Mouse (Mus musculus) intestine, embryonic 16.5 days (tissue): Measurements from ENCODE around the gene Atn1. TPM values are rescaled to one million over a fixed set of nuclear protein-coding genes. Genes with fewer than 3 reads are reported as not detected.

Experiments used
- ATAC-seq: fragments of 200-750 bp; cut with Nextera tagmentation; 2 replicates; pipeline ENCODE4 v1.8.0; 2017; ENCODE audit warnings: moderate TSS enrichment, moderate library complexity
- H3K27ac ChIP-seq: fragments of 300-500 bp; sonication (generic); 2 replicates; pipeline ENCODE4 v1.5.1; 2014; ENCODE audit warnings: mild to moderate bottlenecking, low read length
- H3K27me3 ChIP-seq: fragments of 300-500 bp; sonication (generic); replicated peaks from 2 replicates; pipeline ENCODE4 v1.6.1; 2014; ENCODE audit warnings: low read length, control low read depth, mixed read lengths; ENCODE audit not compliant: control insufficient read depth, insufficient read depth
- H3K36me3 ChIP-seq: fragments of 300-500 bp; sonication (generic); 2 replicates; pipeline ENCODE4 v1.6.1; 2014; ENCODE audit warnings: low read length, control low read depth; ENCODE audit not compliant: control insufficient read depth, insufficient read depth
- H3K4me1 ChIP-seq: fragments of 300-500 bp; sonication (generic); 2 replicates; pipeline ENCODE4 v1.6.1; 2014; ENCODE audit warnings: low read length, control low read depth, mixed read lengths; ENCODE audit not compliant: control insufficient read depth, insufficient read depth
- H3K4me2 ChIP-seq: fragments of 300-500 bp; sonication (generic); 2 replicates; pipeline ENCODE4 v1.6.1; 2014; ENCODE audit warnings: low read depth, low read length, control low read depth
- H3K4me3 ChIP-seq: fragments of 300-500 bp; sonication (generic); 2 replicates; pipeline ENCODE4 v1.5.1; 2014; ENCODE audit warnings: mild to moderate bottlenecking, low read length
- H3K9ac ChIP-seq: fragments of 300-500 bp; sonication (generic); 2 replicates; pipeline ENCODE4 v1.6.1; 2014; ENCODE audit warnings: low read depth, low read length
- H3K9me3 ChIP-seq: fragments of 300-500 bp; sonication (generic); 2 replicates; pipeline ENCODE4 v1.6.1; 2016; ENCODE audit warnings: low read length, control low read depth; ENCODE audit not compliant: control insufficient read depth
- WGBS: fragments of 180-500 bp; shearing (Covaris S2); extraction: QIAGEN DNeasy Blood & Tissue Kit; methylation state at CpG from one replicate; pipeline ENCODE4 v1.1.7; 2014; 5-methylcytosine and 5-hydroxymethylcytosine counted together
- microRNA counts: library from miRNA; unstranded; fragments of <30 nt; microRNA quantifications from one replicate; lab custom pipeline; 2016
- microRNA-seq: library from miRNA; unstranded; fragments of <30 nt; microRNA quantifications from one replicate; pipeline ENCODE4, GENCODE M21; 2016
- polyA plus RNA-seq: library from polyadenylated mRNA; unstranded; fragments of >200 nt; fragmentation: Nextera tagmentation; extraction: Ambion mirVana; gene quantifications from 2 replicates; pipeline ENCODE4 v1.2.1, GENCODE M21; 2015

The Atn1 gene
- polyA plus RNA-seq, 1 experiment from 2014 or later = 8.3 TPM

GRCm38 (mm10) chr6:124698751-124699150 lies 57.6 kb downstream of the Atn1 start:
- H3K4me1 ChIP-seq = peaks cover 11% of the 10 kb centered on the region
- H3K9me3 ChIP-seq = no peaks in the 10 kb centered on the region
- no peak overlapping the region for H3K9ac ChIP-seq
- H3K27me3 ChIP-seq = no peaks in the 10 kb centered on the region
- WGBS = 73% methylated on average over 6 of the region's 6 CpGs
- no peak overlapping the region for H3K27ac ChIP-seq
- H3K4me2 ChIP-seq = no peak overlapping the region
- ATAC-seq = no peak
- H3K36me3 ChIP-seq = peaks cover 15% of the 10 kb centered on the region; the same call in 1 of the 2 replicates
- H3K4me3 ChIP-seq = no peak overlapping the region

DNA sequence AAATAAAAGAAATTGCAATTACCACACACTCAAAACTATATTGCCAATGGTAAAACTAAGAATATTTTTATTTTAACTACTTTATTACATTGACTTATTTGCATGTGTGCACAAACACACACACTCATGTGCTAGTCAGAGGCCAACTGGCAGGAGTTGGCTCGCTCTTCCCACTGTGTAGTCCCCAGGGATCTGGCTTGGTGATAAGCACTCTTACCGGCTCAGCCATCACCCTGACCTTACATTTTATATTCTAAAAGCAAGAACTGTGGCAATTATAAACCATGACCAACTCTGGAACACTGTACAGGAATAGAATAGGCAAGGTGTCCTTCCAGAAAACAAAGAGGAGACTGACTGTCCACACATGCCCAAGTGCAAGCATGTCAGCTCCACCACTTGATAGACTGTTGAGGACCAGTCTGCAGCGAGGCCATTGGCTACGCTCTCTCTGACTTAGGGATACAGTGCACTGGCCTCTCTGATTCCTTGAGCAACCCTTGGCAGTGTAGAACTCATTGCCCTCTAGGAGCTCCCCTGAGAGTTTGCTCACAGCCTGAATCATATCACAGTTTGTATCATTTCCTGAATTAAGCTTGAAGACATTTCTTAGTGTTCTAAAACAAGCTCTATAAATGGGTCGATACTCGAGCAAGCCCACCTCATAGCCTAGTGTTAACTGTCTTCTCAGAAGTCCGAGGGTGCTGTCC lies 59.7 kb downstream of the Atn1 start:
- H3K9me3 ChIP-seq = no peaks in the 10 kb centered on the region
- no peak overlapping the region for H3K27ac ChIP-seq
- H3K9ac ChIP-seq = no peak overlapping the region
- WGBS = 89% methylated on average over 7 of the region's 7 CpGs
- no peak overlapping the region for H3K4me2 ChIP-seq
- no peaks in the 10 kb centered on the region for H3K36me3 ChIP-seq
- H3K4me1 ChIP-seq = peaks cover 23% of the 10 kb centered on the region
- no peaks in the 10 kb centered on the region for H3K27me3 ChIP-seq
- H3K4me3 ChIP-seq = no peak overlapping the region
- ATAC-seq = no peak

GRCm38 (mm10) chr6:124694166-124694955 lies 62.0 kb downstream of the Atn1 start:
- WGBS = 69% methylated on average over 15 of the region's 15 CpGs
- Histone ChIP-seq H3K4me1 (peaks cover 23% of the 10 kb centered on the region), H3K9ac (peak overlapping the region; percentile 49), H3K27me3 (no peaks in the 10 kb centered on the region), H3K4me2 (no peak overlapping the region), H3K9me3 (no peaks in the 10 kb centered on the region), H3K36me3 (no peaks in the 10 kb centered on the region), H3K4me3 (no peak overlapping the region), H3K27ac (peak overlapping the region; percentile 82)
- ATAC-seq = peak; percentile 68

GRCm38 (mm10) chr6:124693243-124693981 lies 62.9 kb downstream of the Atn1 start:
- peak; percentile 80 for ATAC-seq
- 0 out of 2 replicates have a peak overlapping the region, but pooled peaks have one; percentile 49 for H3K9ac ChIP-seq
- 50% methylated on average over 15 of the region's 15 CpGs for WGBS

More at GRCm38 (mm10) chr6:124693243-124693981, 62.9 kb downstream of the Atn1 start:
- no peaks in the 10 kb centered on the region for H3K27me3 ChIP-seq
- H3K4me1 ChIP-seq = peaks cover 23% of the 10 kb centered on the region
- H3K9me3 ChIP-seq = no peaks in the 10 kb centered on the region
- H3K4me2 ChIP-seq = no peak overlapping the region
- H3K4me3 ChIP-seq = no peak overlapping the region
- H3K27ac ChIP-seq = peak overlapping the region; percentile 82
- no peaks in the 10 kb centered on the region for H3K36me3 ChIP-seq

MicroRNA genes within 50 kb of the gene (microRNA counts, 519-probe panel; counts per million panel counts)
- microRNA mmu-miR-141 (lab: Ali Mortazavi, UCI) (3,325 counts per million, percentile 85 among the panel's probes with 10 or more counts), microRNA mmu-miR-200c (lab: Ali Mortazavi, UCI) (3,867 counts per million, percentile 95 among the panel's probes with 10 or more counts)

Small RNA genes within 50 kb of the gene (microRNA-seq; reads per million reads assigned to microRNA genes)
- gene Mir141 (4,858 reads per million, percentile 88 among the genes with 10 or more reads in this experiment), gene Mir200c (24,441 reads per million, percentile 97 among the genes with 10 or more reads in this experiment)

Other genes starting within 250 kb of the Atn1 start
- gene C1ra, start 244.1 kb downstream of the Atn1 start, polyA plus RNA-seq = 5.1 TPM in 2 replicates
- 6.3 and 6.6 TPM in 2 replicates for gene C1s1, start 214.2 kb downstream of the Atn1 start, polyA plus RNA-seq
- not detected in 2 replicates for gene C1rb, start 186.2 kb downstream of the Atn1 start, polyA plus RNA-seq
- gene C1s2, start 120.4 kb downstream of the Atn1 start, polyA plus RNA-seq = 0.06 TPM in 1 of 2 replicates, not detected in the other
- 195 and 219 TPM in 2 replicates for gene Lpcat3, start 93.5 kb downstream of the Atn1 start, polyA plus RNA-seq
- gene Emg1, start 44.3 kb downstream of the Atn1 start, polyA plus RNA-seq = 202 and 222 TPM in 2 replicates
- 471 and 489 TPM in 2 replicates for gene Phb2, start 44.2 kb downstream of the Atn1 start, polyA plus RNA-seq
- gene Ptpn6, start 17.8 kb downstream of the Atn1 start, polyA plus RNA-seq = 20.4 and 22.5 TPM in 2 replicates
- gene Grcc10, start 15.2 kb downstream of the Atn1 start, polyA plus RNA-seq = 309 and 334 TPM in 2 replicates
- not detected in 2 replicates for gene Gm45234, start 503 bp downstream of the Atn1 start, polyA plus RNA-seq
- gene Eno2, start 13.1 kb upstream of the Atn1 start, polyA plus RNA-seq = 7.1 and 7.9 TPM in 2 replicates
- gene Lrrc23, start 23.2 kb upstream of the Atn1 start, polyA plus RNA-seq = 0.18 and 0.26 TPM in 2 replicates
- gene Spsb2, start 52.1 kb upstream of the Atn1 start, polyA plus RNA-seq = 25.7 and 31.7 TPM in 2 replicates
- 1,250 and 1,271 TPM in 2 replicates for gene Tpi1, start 57.8 kb upstream of the Atn1 start, polyA plus RNA-seq
- gene Usp5, start 73.0 kb upstream of the Atn1 start, polyA plus RNA-seq = 106 and 117 TPM in 2 replicates
- 153 and 183 TPM in 2 replicates for gene Cdca3, start 73.0 kb upstream of the Atn1 start, polyA plus RNA-seq
- gene Gnb3, start 83.8 kb upstream of the Atn1 start, polyA plus RNA-seq = 0.70 and 1.7 TPM in 2 replicates
- 5.6 and 7.2 TPM in 2 replicates for gene P3h3, start 101.2 kb upstream of the Atn1 start, polyA plus RNA-seq
- 0.75 and 0.77 TPM in 2 replicates for gene Gpr162, start 107.5 kb upstream of the Atn1 start, polyA plus RNA-seq
- gene Cd4, start 131.7 kb upstream of the Atn1 start, polyA plus RNA-seq = 0.44 and 0.70 TPM in 2 replicates
- gene Lag3, start 155.2 kb upstream of the Atn1 start, polyA plus RNA-seq = 1.9 TPM in 2 replicates
- 87.8 and 173 TPM in 2 replicates for gene Ptms, start 163.6 kb upstream of the Atn1 start, polyA plus RNA-seq
- gene Mlf2, start 174.9 kb upstream of the Atn1 start, polyA plus RNA-seq = 296 and 299 TPM in 2 replicates
- gene Cops7a, start 209.0 kb upstream of the Atn1 start, polyA plus RNA-seq = 170 and 176 TPM in 2 replicates
- 1.9 and 2.0 TPM in 2 replicates for gene Pianp, start 240.2 kb upstream of the Atn1 start, polyA plus RNA-seq